Mouse (Mus musculus) liver, adult 2 months (tissue): Measurements from ENCODE around the gene Smg1.

Experiments
- CTCF ChIP-seq: fragments of 200-500 bp; IDR thresholded peaks from 2 replicates; pipeline ENCODE4 v1.5.1; 2011; ENCODE audit warnings: low read depth, low read length, control low read depth
- POLR2A ChIP-seq: fragments of 200-500 bp; IDR thresholded peaks from 2 replicates; pipeline ENCODE4 v1.6.1; 2011; ENCODE audit warnings: low read length, control low read depth; ENCODE audit not compliant: insufficient read depth; ENCODE audit errors: extremely low read depth

DNA sequence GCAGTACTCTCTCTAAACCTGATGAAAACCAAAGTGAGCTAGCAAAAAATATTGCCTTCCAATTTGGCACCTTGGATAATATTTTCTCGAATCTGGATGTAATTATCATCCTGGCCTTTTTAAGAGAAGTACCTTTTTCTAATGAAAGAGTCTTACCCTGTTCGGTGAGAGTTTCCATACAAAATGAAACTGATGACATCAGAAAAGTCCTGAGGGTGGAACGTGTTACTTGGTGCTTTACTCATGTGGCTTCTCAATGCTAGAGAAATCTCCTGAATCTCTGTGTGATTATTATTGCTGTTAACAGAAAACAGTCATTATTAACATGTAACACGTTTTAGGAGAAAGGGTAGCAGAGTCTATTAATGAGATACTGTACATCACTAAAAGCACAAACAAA is 57.6 kb downstream of the Smg1 start:
- TF ChIP-seq CTCF: no peak
- no peak for TF ChIP-seq POLR2A
